Mouse (Mus musculus) stomach, postnatal 0 days (tissue): Measurements from ENCODE around the gene Pcyt2. TPM values are rescaled to one million over a fixed set of nuclear protein-coding genes. Genes with fewer than 3 reads are reported as not detected.

ENCODE experiments used
- ATAC-seq: fragments of 200-750 bp; cut with Nextera tagmentation; 2 replicates; pipeline ENCODE4 v1.8.0; 2017; ENCODE audit not compliant: low FRiP score, low TSS enrichment
- DNase-seq: peaks from one replicate; pipeline ENCODE4 v3.0.0-alpha.2; 2016; ENCODE audit warnings: low spot score
- H3K27ac ChIP-seq: fragments of 300-500 bp; sonication (generic); replicated peaks from 2 replicates; pipeline ENCODE4 v1.5.1; 2014; ENCODE audit warnings: mild to moderate bottlenecking, control low read depth
- H3K27me3 ChIP-seq: fragments of 300-500 bp; sonication (generic); 2 replicates; pipeline ENCODE4 v1.6.1; 2014; ENCODE audit warnings: low read length; ENCODE audit not compliant: control insufficient read depth, insufficient read depth
- H3K36me3 ChIP-seq: fragments of 300-500 bp; sonication (generic); 2 replicates; pipeline ENCODE4 v1.6.1; 2014; ENCODE audit warnings: low read length, mixed read lengths; ENCODE audit not compliant: control insufficient read depth, insufficient read depth
- H3K4me1 ChIP-seq: fragments of 300-500 bp; sonication (generic); replicated peaks from 2 replicates; pipeline ENCODE4 v1.6.1; 2014; ENCODE audit warnings: antibody characterized with exemption; ENCODE audit not compliant: control insufficient read depth, insufficient read depth
- H3K4me2 ChIP-seq: fragments of 300-500 bp; sonication (generic); replicated peaks from 2 replicates; pipeline ENCODE4 v1.6.1; 2014; ENCODE audit warnings: low read depth, mild to moderate bottlenecking, control low read depth, moderate library complexity
- H3K4me3 ChIP-seq: fragments of 300-500 bp; sonication (generic); 2 replicates; pipeline ENCODE4 v1.5.1; 2014; ENCODE audit warnings: low read depth, low read length, control low read depth
- H3K9ac ChIP-seq: fragments of 300-500 bp; sonication (generic); 2 replicates; pipeline ENCODE4 v1.6.1; 2014; ENCODE audit warnings: mild to moderate bottlenecking, low read length, control low read depth, mixed read lengths
- H3K9me3 ChIP-seq: fragments of 300-500 bp; sonication (generic); 2 replicates; pipeline ENCODE4 v1.6.1; 2016; ENCODE audit warnings: low read length; ENCODE audit not compliant: control insufficient read depth
- CTCF ChIP-seq: IDR thresholded peaks from 2 replicates; pipeline ENCODE4 v1.5.1; 2016; ENCODE audit warnings: antibody characterized with exemption, low read depth, mild to moderate bottlenecking, moderate library complexity
- EP300 ChIP-seq: optimal IDR thresholded peaks from 2 replicates; pipeline ENCODE3; 2016; ENCODE audit warnings: antibody characterized with exemption
- WGBS: fragments of 180-500 bp; shearing (Covaris S2); extraction: QIAGEN DNeasy Blood & Tissue Kit; methylation state at CpG from one replicate; pipeline ENCODE4 v1.1.7; 2014; 5-methylcytosine and 5-hydroxymethylcytosine counted together
- polyA plus RNA-seq: library from polyadenylated mRNA; unstranded; fragments of >200 nt; fragmentation: Nextera tagmentation; extraction: Ambion mirVana; gene quantifications from 2 replicates; pipeline ENCODE4 v1.2.1, GENCODE M21; 2015

Gene Pcyt2
- polyA plus RNA-seq, 1 experiment from 2014 or later, result 73.7 TPM

DNA sequence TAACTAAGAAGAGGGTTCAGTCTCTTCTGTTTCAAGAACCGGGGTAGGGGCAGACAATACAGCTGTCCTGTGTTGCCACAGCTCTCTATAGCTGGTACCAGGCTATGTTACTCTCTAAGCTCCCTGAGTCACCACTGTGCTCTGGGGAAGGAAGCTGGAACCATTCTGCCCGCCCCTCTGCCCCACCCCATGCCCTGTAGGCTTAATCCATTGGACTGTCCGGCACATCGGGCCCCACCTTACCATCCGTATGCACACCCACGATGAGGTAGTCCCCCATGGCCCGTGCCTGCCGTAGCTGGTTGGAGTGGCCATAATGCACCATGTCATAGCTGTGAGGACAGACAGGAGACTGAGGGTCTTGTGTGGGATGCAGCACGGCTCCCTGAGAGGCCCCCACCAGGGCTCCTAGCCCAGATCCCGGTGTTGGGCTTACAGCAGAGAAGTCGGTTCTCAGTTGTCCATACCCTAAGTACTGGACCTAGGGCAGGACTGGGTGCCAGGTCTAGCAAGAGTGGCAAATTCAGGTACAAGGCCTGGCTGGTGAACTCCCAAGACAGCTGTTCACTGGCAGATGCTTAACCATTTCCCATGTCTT is 2.0 kb downstream of the Pcyt2 start:
- Histone ChIP-seq H3K4me2 (no peak overlapping the region), H3K9ac (peak overlapping the region; percentile 27; the same call in 1 of the 2 replicates), H3K27ac (no peak overlapping the region), H3K4me1 (peaks cover 3% of the 10 kb centered on the region), H3K4me3 (no peak overlapping the region), H3K9me3 (no peaks in the 10 kb centered on the region), H3K27me3 (no peaks in the 10 kb centered on the region), H3K36me3 (peaks cover 14% of the 10 kb centered on the region)
- 83% methylated on average over 11 of the region's 11 CpGs for WGBS
- DNase-seq (peak; percentile 67), ATAC-seq (peak; percentile 47)
- TF ChIP-seq EP300 (no peak), CTCF (no peak)

DNA sequence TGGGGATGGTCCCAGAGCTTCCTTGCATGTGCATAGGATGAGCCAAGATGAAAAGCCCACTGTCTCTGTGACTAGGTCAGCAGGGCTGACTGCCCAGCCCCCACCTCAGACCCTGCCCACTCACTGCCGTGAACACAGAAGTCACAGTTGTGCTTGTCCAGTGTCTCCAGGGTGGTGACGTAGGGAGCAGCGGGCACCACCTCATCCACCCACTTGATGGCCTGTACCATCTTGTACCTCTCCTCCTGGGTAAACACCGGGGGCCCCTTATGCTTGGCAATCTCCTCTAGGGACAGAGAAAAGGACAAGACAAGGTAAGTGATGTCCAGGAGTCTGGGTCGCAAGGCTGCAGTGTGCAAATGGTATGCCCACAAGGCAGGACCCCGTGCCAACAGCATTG is 2.6 kb downstream of the Pcyt2 start:
- peak overlapping the region; percentile 27; the same call in 1 of the 2 replicates for H3K9ac ChIP-seq

DNA sequence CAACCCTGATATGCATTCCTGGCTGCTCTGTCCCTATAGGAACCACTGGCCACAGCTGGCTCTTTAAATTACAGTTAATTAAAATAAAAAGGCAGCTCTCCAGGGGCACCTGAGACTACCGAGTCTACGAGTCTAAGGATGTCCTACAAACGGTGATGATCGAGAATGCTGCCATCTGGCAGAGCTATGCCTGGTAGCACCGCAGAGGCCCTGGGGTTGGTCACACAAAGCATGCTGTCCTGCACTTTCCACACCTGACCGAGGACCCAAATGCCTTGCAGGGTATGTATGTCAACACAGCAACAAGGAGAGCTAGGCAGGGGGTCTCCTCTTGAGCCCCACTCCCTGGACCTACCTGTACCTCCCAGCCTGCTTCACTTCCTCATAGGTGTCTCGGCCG is 3.8 kb downstream of the Pcyt2 start:
- 88% methylated on average over 8 of the region's 8 CpGs for whole genome bisulfite sequencing
- peaks cover 12% of the 10 kb centered on the region for H3K36me3 ChIP-seq
- no peak overlapping the region for H3K4me2 ChIP-seq
- no peak overlapping the region for H3K9ac ChIP-seq
- no peak for DNase-seq
- H3K27ac ChIP-seq, result no peak overlapping the region
- H3K4me3 ChIP-seq, result no peak overlapping the region
- TF ChIP-seq EP300 (no peak), CTCF (no peak)
- H3K27me3 ChIP-seq, result no peaks in the 10 kb centered on the region
- no peaks in the 10 kb centered on the region for H3K9me3 ChIP-seq
- peaks cover 3% of the 10 kb centered on the region for H3K4me1 ChIP-seq
- ATAC-seq, result no peak

More for the DNA sequence above, 2.6 kb downstream of the Pcyt2 start:
- H3K36me3 ChIP-seq, result peaks cover 12% of the 10 kb centered on the region
- H3K27ac ChIP-seq, result no peak overlapping the region
- DNase-seq (no peak), ATAC-seq (no peak)
- H3K27me3 ChIP-seq, result no peaks in the 10 kb centered on the region
- H3K4me3 ChIP-seq, result no peak overlapping the region
- no peak overlapping the region for H3K4me2 ChIP-seq
- peaks cover 3% of the 10 kb centered on the region for H3K4me1 ChIP-seq
- 92% methylated on average over 6 of the region's 6 CpGs for WGBS
- H3K9me3 ChIP-seq, result no peaks in the 10 kb centered on the region
- TF ChIP-seq CTCF, result no peak
- no peak for TF ChIP-seq EP300

DNA sequence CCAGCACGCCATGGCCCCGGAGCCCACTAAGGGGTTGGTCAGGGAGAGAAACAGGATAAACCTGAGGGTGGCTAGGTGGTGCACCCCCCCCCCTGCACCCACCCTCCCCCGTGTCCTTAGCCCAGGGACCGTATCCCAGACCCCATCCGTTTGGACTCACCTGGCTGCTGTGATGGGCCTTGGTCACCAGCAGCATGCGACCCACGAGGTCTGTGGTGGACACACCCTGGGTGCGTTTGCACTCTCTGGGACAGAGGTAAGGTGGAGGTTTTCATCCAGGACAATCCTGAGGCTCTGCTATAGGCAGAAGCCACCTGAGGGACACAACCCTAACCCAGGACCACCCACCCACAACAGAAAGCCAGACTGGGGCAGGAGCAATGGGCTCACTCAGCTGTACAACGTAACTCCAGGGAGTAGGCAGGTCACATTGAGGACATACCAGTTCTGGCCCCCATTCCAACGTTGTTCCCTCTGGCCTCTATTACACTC is 4.2 kb downstream of the Pcyt2 start:
- Histone ChIP-seq H3K4me3 (no peak overlapping the region), H3K9ac (no peak overlapping the region), H3K9me3 (no peaks in the 10 kb centered on the region), H3K4me2 (no peak overlapping the region), H3K36me3 (peaks cover 12% of the 10 kb centered on the region), H3K27ac (no peak overlapping the region), H3K4me1 (peaks cover 6% of the 10 kb centered on the region), H3K27me3 (no peaks in the 10 kb centered on the region)
- DNase-seq, result no peak
- TF ChIP-seq EP300 (no peak), CTCF (no peak)
- whole genome bisulfite sequencing, result 85% methylated on average over 10 of the region's 10 CpGs
- no peak for ATAC-seq

DNA sequence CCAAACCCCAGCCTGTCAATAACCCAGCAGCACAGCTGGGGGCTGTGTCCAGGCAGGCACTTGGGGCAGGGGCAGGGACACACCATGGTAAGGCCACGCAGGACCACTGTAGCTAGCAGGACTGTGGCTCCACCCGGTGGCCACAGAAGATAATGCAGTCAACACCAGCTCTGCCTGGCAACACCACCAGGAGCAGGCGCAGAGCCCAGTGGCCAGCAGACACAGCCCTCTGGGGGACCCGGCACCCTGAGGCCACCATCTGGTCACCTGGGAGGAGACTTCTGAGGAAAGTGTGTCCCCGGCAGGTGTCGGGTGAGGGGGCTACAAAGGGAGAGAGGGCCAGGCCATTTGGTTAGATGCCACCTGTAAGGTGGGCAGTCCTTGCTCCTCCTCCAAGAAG is 5.0 kb downstream of the Pcyt2 start:
- Histone ChIP-seq H3K4me1 (peaks cover 7% of the 10 kb centered on the region), H3K9me3 (no peaks in the 10 kb centered on the region), H3K4me3 (no peak overlapping the region), H3K4me2 (no peak overlapping the region), H3K36me3 (peaks cover 12% of the 10 kb centered on the region), H3K9ac (no peak overlapping the region), H3K27ac (no peak overlapping the region), H3K27me3 (no peaks in the 10 kb centered on the region)
- ATAC-seq, result peak; percentile 22
- TF ChIP-seq CTCF (peak; percentile 95), EP300 (no peak)
- WGBS, result 37% methylated on average over 6 of the region's 6 CpGs
- peak; percentile 85 for DNase-seq

DNA sequence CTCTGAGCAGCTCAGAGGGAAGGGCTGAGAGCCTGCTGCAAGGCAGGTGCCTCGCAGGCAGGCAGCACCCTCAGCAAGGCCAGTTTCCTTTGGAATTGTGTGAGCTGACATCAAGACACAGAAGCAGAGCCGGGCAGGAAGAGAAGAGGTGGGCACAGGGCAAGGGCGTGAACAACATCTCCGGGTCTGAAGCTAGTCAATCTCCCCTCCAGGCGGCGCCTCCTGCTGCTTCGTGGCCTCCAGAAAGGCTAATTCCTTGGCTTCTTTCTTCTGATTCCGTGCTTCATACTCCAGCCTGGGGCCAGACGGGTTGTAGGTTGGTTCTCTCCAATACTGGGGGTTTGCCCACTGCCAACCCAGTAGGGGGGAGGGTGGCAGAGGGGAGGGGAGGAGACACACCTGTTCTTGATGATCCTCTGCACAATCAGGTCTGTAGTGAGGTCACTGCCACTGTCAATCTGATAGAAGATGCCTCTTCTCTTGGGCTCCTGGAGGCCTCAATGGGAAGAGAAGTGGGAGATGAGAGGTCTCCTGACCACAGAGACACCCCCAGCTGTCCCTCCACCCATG is 7.2 kb downstream of the Pcyt2 start:
- H3K36me3 ChIP-seq, result peaks cover 12% of the 10 kb centered on the region
- DNase-seq, result no peak
- no peak for ATAC-seq
- H3K27ac ChIP-seq, result no peak overlapping the region
- peaks cover 3% of the 10 kb centered on the region; the same call in 1 of the 2 replicates for H3K4me1 ChIP-seq
- H3K4me3 ChIP-seq, result no peak overlapping the region
- H3K27me3 ChIP-seq, result no peaks in the 10 kb centered on the region
- H3K9me3 ChIP-seq, result no peaks in the 10 kb centered on the region
- TF ChIP-seq CTCF (no peak), EP300 (no peak)
- no peak overlapping the region for H3K4me2 ChIP-seq
- WGBS, result 81% methylated on average over 9 of the region's 9 CpGs
- H3K9ac ChIP-seq, result no peak overlapping the region
